ENCODE assay signal across 9 mouse cellular contexts in the genomic region with DNA sequence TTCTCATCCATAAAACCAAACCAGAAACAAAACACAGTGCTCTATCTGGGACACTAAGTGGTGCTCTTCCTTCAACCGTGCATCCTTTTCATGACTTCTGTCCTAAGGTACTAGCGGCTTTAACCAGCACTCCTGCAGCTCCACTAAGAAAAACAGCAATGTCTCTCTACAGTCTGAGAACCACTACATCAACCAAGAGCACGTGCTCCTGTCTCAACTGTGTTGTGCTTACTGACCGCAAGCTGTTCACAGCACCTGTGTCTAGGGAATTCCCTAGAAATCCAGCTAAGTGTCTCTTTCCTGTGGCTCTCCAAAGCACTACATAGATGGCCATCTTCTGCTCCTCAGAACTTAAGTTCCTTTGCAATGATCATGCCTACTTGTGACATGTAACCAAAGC. TPM values are rescaled to one million over a fixed set of nuclear protein-coding genes. Genes with fewer than 3 reads are reported as not detected.
DNase-seq lines count a peak whose midpoint lies in the region; ATAC-seq and TF ChIP-seq lines count a peak whose summit lies in the region.
"Had no signal": no experiment of that assay in that cellular context is flagged by ENCODE, and none has a peak within 500 bp of the region (broad histone marks: within the 10 kb centered on the region; RNA-seq: fewer than 3 reads in every experiment).

No protein-coding gene starts in this region.

- H3K4me1 ChIP-seq in kidney, postnatal 0 days (replicated peaks; ENCODE audit: insufficient read depth, low read length), result peaks cover 20% of the 10 kb centered on the region
- peaks cover 19% of the 10 kb centered on the region for H3K4me1 ChIP-seq in embryonic facial prominence, embryonic 14.5 days (ENCODE audit: control insufficient read depth, insufficient read depth, low read length)
- H3K4me1 ChIP-seq in intestine, postnatal 0 days (replicated peaks; ENCODE audit: control insufficient read depth, insufficient read depth, low read length), result peaks cover 3% of the 10 kb centered on the region; the same call in 1 of the 2 replicates
- H3K4me1 ChIP-seq in neural tube, embryonic 13.5 days (replicated peaks), result peaks cover 53% of the 10 kb centered on the region

- H3K9me3 ChIP-seq in kidney, postnatal 0 days (replicated peaks; ENCODE audit: low read length), result no peaks in the 10 kb centered on the region
- H3K9me3 ChIP-seq in embryonic facial prominence, embryonic 14.5 days (ENCODE audit: control insufficient read depth, low read length), result 0 out of 2 replicates have a peak, but pooled peaks cover 7% of the 10 kb centered on the region
- no peaks in the 10 kb centered on the region for H3K9me3 ChIP-seq in intestine, postnatal 0 days (ENCODE audit: control insufficient read depth)
- H3K9me3 ChIP-seq in neural tube, embryonic 13.5 days, result no peaks in the 10 kb centered on the region

- 47% methylated on average over 4 of the region's 4 CpGs for WGBS in kidney, postnatal 0 days
- 58% methylated on average over 4 of the region's 4 CpGs for WGBS in embryonic facial prominence, embryonic 14.5 days
- 48% methylated on average over 4 of the region's 4 CpGs for WGBS in intestine, postnatal 0 days
- 15% methylated on average over 4 of the region's 4 CpGs for WGBS in neural tube, embryonic 13.5 days

- no peak overlapping the region for H3K4me2 ChIP-seq in kidney, postnatal 0 days (ENCODE audit: low read length)
- H3K4me2 ChIP-seq in embryonic facial prominence, embryonic 14.5 days (ENCODE audit: low read depth, low read length), result peak overlapping the region; percentile 69; the same call in 1 of the 2 replicates
- H3K4me2 ChIP-seq in intestine, postnatal 0 days (replicated peaks; ENCODE audit: low read depth), result peak overlapping the region; percentile 74; the same call in 1 of the 2 replicates
- H3K4me2 ChIP-seq in neural tube, embryonic 13.5 days, result peak overlapping the region; percentile 85

- H3K4me3 ChIP-seq in kidney, postnatal 0 days (replicated peaks; ENCODE audit: low read depth, low read length), result no peak overlapping the region
- peak overlapping the region; percentile 97; the same call in 1 of the 2 replicates for H3K4me3 ChIP-seq in embryonic facial prominence, embryonic 14.5 days (ENCODE audit: low read depth, low read length)
- no peak overlapping the region for H3K4me3 ChIP-seq in intestine, postnatal 0 days (ENCODE audit: low read depth, low read length)
- peak overlapping the region; percentile 95 for H3K4me3 ChIP-seq in neural tube, embryonic 13.5 days

- 0 out of 2 replicates have a peak overlapping the region, but pooled peaks have one; percentile 13 for H3K9ac ChIP-seq in kidney, postnatal 0 days (ENCODE audit: low read depth, low read length)
- H3K9ac ChIP-seq in embryonic facial prominence, embryonic 14.5 days (ENCODE audit: low read depth, low read length), result peak overlapping the region; percentile 98; the same call in 1 of the 2 replicates
- H3K9ac ChIP-seq in intestine, postnatal 0 days (ENCODE audit: low read depth, low read length), result no peak overlapping the region
- H3K9ac ChIP-seq in neural tube, embryonic 13.5 days, result peak overlapping the region; percentile 97

- ATAC-seq in kidney, postnatal 0 days (replicated peaks; ENCODE audit: low FRiP score, low read depth), result no peak
- ATAC-seq in embryonic facial prominence, embryonic 14.5 days (ENCODE audit: low read depth), result no peak
- no peak for ATAC-seq in intestine, postnatal 0 days
- ATAC-seq in neural tube, embryonic 13.5 days (ENCODE audit: low read depth), result no peak

- no peak for DNase-seq in kidney, postnatal 0 days (ENCODE audit: low spot score)
- no peak for DNase-seq in kidney, postnatal 10 days
- no peak for DNase-seq in embryonic facial prominence, embryonic 14.5 days (ENCODE audit: low spot score)
- no peak for DNase-seq in thymus, adult 18-20 months
- no peak for DNase-seq in ovary, postnatal 36 days (ENCODE audit: low spot score)
- no peak for DNase-seq in yolk sac, embryonic 10.5 days (ENCODE audit: low spot score)
- DNase-seq: cerebellum, postnatal 36 days had no signal

- no peak for TF ChIP-seq CTCF in kidney, postnatal 0 days (IDR thresholded peaks at IDR 0.05; ENCODE audit: low read depth)
- no peak for TF ChIP-seq CTCF in intestine, postnatal 0 days (IDR thresholded peaks at IDR 0.05; ENCODE audit: low read depth)

- no peaks in the 10 kb centered on the region for H3K27me3 ChIP-seq in kidney, postnatal 0 days (ENCODE audit: insufficient read depth, low read length)
- H3K27me3 ChIP-seq in embryonic facial prominence, embryonic 14.5 days (replicated peaks; ENCODE audit: control insufficient read depth, insufficient read depth, low read length), result no peaks in the 10 kb centered on the region
- no peaks in the 10 kb centered on the region for H3K27me3 ChIP-seq in intestine, postnatal 0 days (replicated peaks; ENCODE audit: control insufficient read depth, insufficient read depth, low read length)
- H3K27me3 ChIP-seq in neural tube, embryonic 13.5 days, result no peaks in the 10 kb centered on the region

- H3K27ac ChIP-seq in kidney, postnatal 0 days, result no peak overlapping the region
- no peak overlapping the region for H3K27ac ChIP-seq in embryonic facial prominence, embryonic 14.5 days (replicated peaks; ENCODE audit: low read depth, low read length)
- H3K27ac ChIP-seq in intestine, postnatal 0 days (ENCODE audit: low read depth, low read length), result no peak overlapping the region
- H3K27ac ChIP-seq in neural tube, embryonic 13.5 days (replicated peaks), result no peak overlapping the region

- peaks cover 56% of the 10 kb centered on the region for H3K36me3 ChIP-seq in kidney, postnatal 0 days (ENCODE audit: insufficient read depth, low read length)
- peaks cover 70% of the 10 kb centered on the region for H3K36me3 ChIP-seq in embryonic facial prominence, embryonic 14.5 days (ENCODE audit: control insufficient read depth, insufficient read depth, low read length)
- H3K36me3 ChIP-seq in intestine, postnatal 0 days (ENCODE audit: control insufficient read depth, insufficient read depth), result peaks cover 58% of the 10 kb centered on the region
- peaks cover 61% of the 10 kb centered on the region for H3K36me3 ChIP-seq in neural tube, embryonic 13.5 days

RNA-seq across cellular contexts. Expression of gene Srrt, which starts 2.7 kb away (rescaled TPM):
- 68.0 and 77.7 TPM in 2 replicates for polyA plus RNA-seq in kidney, postnatal 0 days (2015; fragmentation: Nextera tagmentation; extraction: Ambion mirVana)
- polyA plus RNA-seq in embryonic facial prominence, embryonic 14.5 days (2014; fragmentation: Nextera tagmentation; extraction: Ambion mirVana), result 101 and 105 TPM in 2 replicates
- 31.3 and 32.2 TPM in 2 replicates for polyA plus RNA-seq in intestine, postnatal 0 days (2015; fragmentation: Nextera tagmentation; extraction: Ambion mirVana)
- 102 and 115 TPM in 2 replicates for polyA plus RNA-seq in neural tube, embryonic 13.5 days (2015; fragmentation: Nextera tagmentation; extraction: Ambion mirVana)

RNA-seq across cellular contexts. Expression of gene Trip6, which starts 9.4 kb away (rescaled TPM):
- polyA plus RNA-seq in kidney, postnatal 0 days (2015; fragmentation: Nextera tagmentation; extraction: Ambion mirVana), result 74.8 and 75.6 TPM in 2 replicates
- 72.3 and 88.9 TPM in 2 replicates for polyA plus RNA-seq in embryonic facial prominence, embryonic 14.5 days (2014; fragmentation: Nextera tagmentation; extraction: Ambion mirVana)
- 23.8 and 24.8 TPM in 2 replicates for polyA plus RNA-seq in intestine, postnatal 0 days (2015; fragmentation: Nextera tagmentation; extraction: Ambion mirVana)
- 17.7 and 23.8 TPM in 2 replicates for polyA plus RNA-seq in neural tube, embryonic 13.5 days (2015; fragmentation: Nextera tagmentation; extraction: Ambion mirVana)

RNA-seq across cellular contexts. Expression of gene Ufsp1, which starts 10.4 kb away (rescaled TPM):
- 11.4 and 12.8 TPM in 2 replicates for polyA plus RNA-seq in kidney, postnatal 0 days (2015; fragmentation: Nextera tagmentation; extraction: Ambion mirVana)
- 11.1 and 12.3 TPM in 2 replicates for polyA plus RNA-seq in embryonic facial prominence, embryonic 14.5 days (2014; fragmentation: Nextera tagmentation; extraction: Ambion mirVana)
- 10.4 and 11.0 TPM in 2 replicates for polyA plus RNA-seq in intestine, postnatal 0 days (2015; fragmentation: Nextera tagmentation; extraction: Ambion mirVana)
- 15.1 and 18.3 TPM in 2 replicates for polyA plus RNA-seq in neural tube, embryonic 13.5 days (2015; fragmentation: Nextera tagmentation; extraction: Ambion mirVana)

RNA-seq across cellular contexts. Expression of gene Ache, which starts 17.5 kb away (rescaled TPM):
- 6.5 and 7.4 TPM in 2 replicates for polyA plus RNA-seq in kidney, postnatal 0 days (2015; fragmentation: Nextera tagmentation; extraction: Ambion mirVana)
- polyA plus RNA-seq in embryonic facial prominence, embryonic 14.5 days (2014; fragmentation: Nextera tagmentation; extraction: Ambion mirVana), result 29.6 and 33.0 TPM in 2 replicates
- polyA plus RNA-seq in intestine, postnatal 0 days (2015; fragmentation: Nextera tagmentation; extraction: Ambion mirVana), result 8.9 and 9.6 TPM in 2 replicates
- 37.8 and 40.6 TPM in 2 replicates for polyA plus RNA-seq in neural tube, embryonic 13.5 days (2015; fragmentation: Nextera tagmentation; extraction: Ambion mirVana)

RNA-seq across cellular contexts. Expression of gene Slc12a9, which starts 28.6 kb away (rescaled TPM):
- polyA plus RNA-seq in kidney, postnatal 0 days (2015; fragmentation: Nextera tagmentation; extraction: Ambion mirVana), result 11.8 and 12.0 TPM in 2 replicates
- polyA plus RNA-seq in embryonic facial prominence, embryonic 14.5 days (2014; fragmentation: Nextera tagmentation; extraction: Ambion mirVana), result 8.6 and 8.8 TPM in 2 replicates
- 11.8 and 13.4 TPM in 2 replicates for polyA plus RNA-seq in intestine, postnatal 0 days (2015; fragmentation: Nextera tagmentation; extraction: Ambion mirVana)
- polyA plus RNA-seq in neural tube, embryonic 13.5 days (2015; fragmentation: Nextera tagmentation; extraction: Ambion mirVana), result 26.9 and 27.4 TPM in 2 replicates

Comparison
In these comparisons a context has a peak if more than half of its experiments do, and no peak if none do; other contexts are left out.
1. H3K4me3 ChIP-seq: peak in embryonic facial prominence, embryonic 14.5 days (single experiment) and neural tube, embryonic 13.5 days (single experiment); none in kidney, postnatal 0 days (single experiment) and intestine, postnatal 0 days (single experiment).